Mouse (Mus musculus) E14TG2a.4 (cell line): ENCODE results near the gene Zfp385c.
"Not testable (repeated sequence)": the region's sequence is repeated elsewhere in the genome, so short reads cannot be mapped to it uniquely, and the experiment has no call there.

Experiments
- CTCF ChIP-seq: conservative IDR thresholded peaks from 2 replicates; pipeline ENCODE4 v1.5.1; 2014; ENCODE audit warnings: low read length
- NANOG ChIP-seq: IDR thresholded peaks from 2 replicates; pipeline ENCODE4 v1.6.1; 2014; ENCODE audit warnings: borderline replicate concordance, low read length, mixed read lengths
- POU5F1 ChIP-seq: IDR thresholded peaks from 2 replicates; pipeline ENCODE4 v1.6.1; 2014; ENCODE audit warnings: low read length, borderline replicate concordance

DNA sequence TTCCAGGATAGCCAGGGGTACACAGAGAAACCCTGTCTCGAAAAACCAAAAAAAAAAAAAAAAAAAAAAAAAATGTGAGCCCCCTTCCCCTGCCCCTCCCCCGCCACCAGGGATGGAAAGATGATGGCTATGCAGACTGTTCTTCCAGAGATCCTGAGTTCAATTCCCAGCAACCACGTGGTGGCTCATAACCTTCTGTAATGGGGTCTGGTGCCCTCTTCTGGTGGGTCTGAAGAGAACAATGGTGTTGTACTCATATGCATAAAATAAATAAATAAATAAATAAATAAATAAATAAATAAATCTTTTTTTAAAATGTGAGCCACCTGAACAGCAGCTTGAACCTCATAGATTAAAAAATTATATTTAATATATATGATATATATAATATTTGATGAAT, 36.7 kb downstream of the Zfp385c start:
- TF ChIP-seq CTCF, POU5F1, NANOG: not testable (repeated sequence)
